Mouse (Mus musculus) lung, adult 2 months (tissue): ENCODE measurements around the gene Pde10a. TPM values are rescaled to one million over a fixed set of nuclear protein-coding genes. Genes with fewer than 3 reads are reported as not detected.

Source experiments
- DNase-seq: peaks from one replicate; pipeline ENCODE4 v3.0.0; 2022
- H3K4me1 ChIP-seq: fragments of 200-500 bp; 2 replicates; pipeline ENCODE4 v1.6.1; 2011; ENCODE audit warnings: low read length; ENCODE audit not compliant: control insufficient read depth, insufficient read depth
- H3K4me3 ChIP-seq: fragments of 200-500 bp; replicated peaks from 2 replicates; pipeline ENCODE3; 2011; ENCODE audit warnings: low read depth, mild to moderate bottlenecking, control low read depth, low read length; ENCODE audit errors: extremely low read depth
- CTCF ChIP-seq: fragments of 200-500 bp; IDR thresholded peaks from 2 replicates; pipeline ENCODE4 v1.5.1; 2011; ENCODE audit warnings: mild to moderate bottlenecking, low read length, control low read depth; ENCODE audit not compliant: insufficient read depth
- POLR2A ChIP-seq: fragments of 200-500 bp; IDR thresholded peaks from 2 replicates; pipeline ENCODE4 v1.6.1; 2011; ENCODE audit warnings: low read depth, mild to moderate bottlenecking, control low read depth, low read length, borderline replicate concordance; ENCODE audit errors: extremely low read depth
- whole genome bisulfite sequencing: fragments of 180-500 bp; shearing (Covaris S2); methylation state at CpG from one replicate; pipeline ENCODE4 v1.1.7; 2018; 5-methylcytosine and 5-hydroxymethylcytosine counted together
- polyA plus RNA-seq: library from polyadenylated mRNA; depleted of rRNA; stranded (reverse); fragments of >200 nt; gene quantifications from 2 replicates; pipeline ENCODE4 v1.2.3, GENCODE M21; 2012

Pde10a gene
- polyA plus RNA-seq, 1 experiment = 0.62 TPM

- DNase-seq = no peak
- WGBS = 84% methylated on average over 9 of the region's 9 CpGs
- no peak overlapping the region for H3K4me3 ChIP-seq
- TF ChIP-seq CTCF (no peak), POLR2A (no peak)
- H3K4me1 ChIP-seq = no peaks in the 10 kb centered on the region
These were observed 21.2 kb downstream of the Pde10a start for GRCm38 (mm10) chr17:8546366-8546765.

GRCm38 (mm10) chr17:8548733-8549132 is 23.6 kb downstream of the Pde10a start:
- Histone ChIP-seq H3K4me3 (no peak overlapping the region), H3K4me1 (no peaks in the 10 kb centered on the region)
- 75% methylated on average over 4 of the region's 4 CpGs for WGBS
- no peak for TF ChIP-seq CTCF
- no peak for DNase-seq

GRCm38 (mm10) chr17:8551641-8552040 is 26.5 kb downstream of the Pde10a start:
- WGBS = 49% methylated on average over 3 of the region's 3 CpGs
- TF ChIP-seq POLR2A (no peak), CTCF (no peak)
- no peak overlapping the region for H3K4me3 ChIP-seq
- no peaks in the 10 kb centered on the region for H3K4me1 ChIP-seq
- DNase-seq = no peak

- no peak overlapping the region for H3K4me3 ChIP-seq
- no peak for DNase-seq
- H3K4me1 ChIP-seq = no peaks in the 10 kb centered on the region
- WGBS = 61% methylated on average over 8 of the region's 8 CpGs
- TF ChIP-seq POLR2A = no peak
- TF ChIP-seq CTCF = no peak
These were observed 27.3 kb downstream of the Pde10a start for GRCm38 (mm10) chr17:8552346-8553035.

- Histone ChIP-seq H3K4me1 (no peaks in the 10 kb centered on the region), H3K4me3 (no peak overlapping the region)
- TF ChIP-seq CTCF (no peak), POLR2A (no peak)
- no peak for DNase-seq
- 76% methylated on average over 3 of the region's 3 CpGs for WGBS
These were observed 28.4 kb downstream of the Pde10a start for GRCm38 (mm10) chr17:8553601-8554000.

GRCm38 (mm10) chr17:8554219-8554618 is 29.0 kb downstream of the Pde10a start:
- TF ChIP-seq POLR2A (no peak), CTCF (no peak)
- DNase-seq = no peak
- no peak overlapping the region for H3K4me3 ChIP-seq
- no peaks in the 10 kb centered on the region for H3K4me1 ChIP-seq
- 83% methylated on average over 6 of the region's 6 CpGs for WGBS

- DNase-seq = no peak
- Histone ChIP-seq H3K4me1 (no peaks in the 10 kb centered on the region), H3K4me3 (no peak overlapping the region)
- WGBS = 51% methylated on average over 9 of the region's 9 CpGs
- TF ChIP-seq POLR2A (no peak), CTCF (no peak)
These were observed 30.6 kb downstream of the Pde10a start for GRCm38 (mm10) chr17:8555785-8556184.

GRCm38 (mm10) chr17:8556223-8556622 is 31.1 kb downstream of the Pde10a start:
- Histone ChIP-seq H3K4me3 (no peak overlapping the region), H3K4me1 (no peaks in the 10 kb centered on the region)
- WGBS = 65% methylated on average over 6 of the region's 6 CpGs
- no peak for DNase-seq
- TF ChIP-seq CTCF = no peak
- TF ChIP-seq POLR2A = no peak

GRCm38 (mm10) chr17:8557926-8558325 is 32.8 kb downstream of the Pde10a start:
- WGBS = 76% methylated on average over 8 of the region's 8 CpGs
- no peak for DNase-seq
- H3K4me1 ChIP-seq = no peaks in the 10 kb centered on the region
- TF ChIP-seq POLR2A (no peak), CTCF (no peak)
- no peak overlapping the region for H3K4me3 ChIP-seq

- 70% methylated on average over 14 of the region's 14 CpGs for WGBS
- no peak for DNase-seq
These were observed 37.1 kb downstream of the Pde10a start for GRCm38 (mm10) chr17:8562101-8562885.

More at GRCm38 (mm10) chr17:8562101-8562885, 37.1 kb downstream of the Pde10a start:
- H3K4me1 ChIP-seq = no peaks in the 10 kb centered on the region
- H3K4me3 ChIP-seq = no peak overlapping the region
- TF ChIP-seq CTCF (no peak), POLR2A (no peak)
